Comparison of ENCODE assay signal across 7 mouse cellular contexts in the genomic region with DNA sequence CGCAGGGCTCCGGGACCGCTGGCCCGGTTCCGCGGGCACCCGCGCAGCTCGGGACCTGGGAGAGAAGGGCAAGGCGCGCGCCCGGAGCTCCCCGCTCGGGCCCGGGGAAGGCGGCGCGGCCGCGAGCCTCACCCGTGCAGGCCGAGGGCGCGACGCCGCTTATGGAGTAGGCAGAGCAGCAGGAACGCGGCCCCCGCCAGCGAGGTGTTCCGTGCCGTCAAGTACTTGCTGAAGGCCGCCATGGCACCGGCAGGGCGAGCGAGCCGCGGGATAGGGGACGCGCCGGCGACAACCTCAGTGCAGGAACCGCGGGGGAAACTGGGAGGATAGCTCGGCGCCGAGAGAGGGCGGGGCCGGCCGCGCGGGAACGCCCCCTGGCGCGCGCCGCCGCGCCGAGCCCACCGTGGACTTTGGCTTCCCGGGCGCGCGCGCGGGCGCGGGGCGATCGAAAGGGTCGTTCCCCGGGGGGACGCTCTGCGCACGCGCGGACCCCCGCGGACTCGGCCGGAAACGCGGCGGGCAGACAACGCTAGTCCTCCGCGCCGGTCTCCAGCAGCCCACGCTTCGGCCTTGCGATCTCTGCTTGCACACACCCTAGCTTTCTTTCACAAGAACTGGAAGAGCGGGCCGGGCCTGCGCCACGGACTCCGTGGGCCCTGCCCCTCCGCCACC. TPM values are rescaled to one million over a fixed set of nuclear protein-coding genes. Genes with fewer than 3 reads are reported as not detected.
DNase-seq lines count a peak whose midpoint lies in the region; ATAC-seq lines count a peak whose summit lies in the region.

A gene (minus strand): TSS at position 426 of the 672 bp plus-strand sequence.

- peak within 1 kb of the TSS; percentile 92 for H3K4me3 ChIP-seq in intestine, embryonic 16.5 days (ENCODE audit: low read length)
- peak within 1 kb of the TSS; percentile 78 for H3K4me3 ChIP-seq in midbrain, embryonic 11.5 days (ENCODE audit: low read depth, low read length)

- H3K9ac ChIP-seq in intestine, embryonic 16.5 days (ENCODE audit: low read depth, low read length) = peak within 1 kb of the TSS; percentile 97
- H3K9ac ChIP-seq in midbrain, embryonic 11.5 days (ENCODE audit: low read length) = peak within 1 kb of the TSS; percentile 94

- H3K27me3 ChIP-seq in intestine, embryonic 16.5 days (replicated peaks; ENCODE audit: control insufficient read depth, insufficient read depth, low read length) = no peaks in the 10 kb centered on the region
- H3K27me3 ChIP-seq in midbrain, embryonic 11.5 days (ENCODE audit: control insufficient read depth, insufficient read depth, low read length) = no peaks in the 10 kb centered on the region

- WGBS in intestine, embryonic 16.5 days = under 1% methylated on average over 94 of the region's 99 CpGs
- WGBS in midbrain, embryonic 11.5 days = under 1% methylated on average over 98 of the region's 99 CpGs

- peak within 1 kb of the TSS; percentile 51 for H3K4me2 ChIP-seq in intestine, embryonic 16.5 days (ENCODE audit: low read depth, low read length)
- H3K4me2 ChIP-seq in midbrain, embryonic 11.5 days = peak within 1 kb of the TSS; percentile 52

- intact Hi-C loops in gastrocnemius, postnatal 36 days (cut with DNase I) = no loop called here
- intact Hi-C loops in left cerebral cortex, postnatal 36 days (cut with DNase I) = loop anchor here (5.0 kb wide), 1 partner anchor 38 kb away; no protein-coding TSS in a partner anchor

- peak within 1 kb of the TSS; percentile 99 for H3K27ac ChIP-seq in intestine, embryonic 16.5 days (ENCODE audit: low read length)
- peak within 1 kb of the TSS; percentile 92 for H3K27ac ChIP-seq in midbrain, embryonic 11.5 days (ENCODE audit: low read depth, low read length)

- ATAC-seq in intestine, embryonic 16.5 days = peak; percentile 91
- ATAC-seq in midbrain, embryonic 11.5 days (ENCODE audit: low FRiP score) = peak; percentile 95

- no peaks in the 10 kb centered on the region for H3K9me3 ChIP-seq in intestine, embryonic 16.5 days (ENCODE audit: control insufficient read depth, low read length)
- H3K9me3 ChIP-seq in midbrain, embryonic 11.5 days (ENCODE audit: control insufficient read depth, low read length) = no peaks in the 10 kb centered on the region

- DNase-seq in adrenal gland, adult 18-20 months (ENCODE audit: low spot score in 2 of 2) = peak; percentile 87 to 89
- DNase-seq in embryo, embryonic 11 days = peak; percentile 98
- peak; percentile 78 to 87 for DNase-seq in gastrocnemius, postnatal 36 days
- DNase-seq in left cerebral cortex, postnatal 36 days (ENCODE audit: low spot score in 2 of 2) = peak; percentile 85 to 87
- peak; percentile 100 for DNase-seq in midbrain, embryonic 11.5 days (ENCODE audit: low spot score, missing footprints)
- DNase-seq in skeletal muscle tissue, adult 2 months (ENCODE audit: low read depth, low spot score) = peak; percentile 73

- no peaks in the 10 kb centered on the region for H3K36me3 ChIP-seq in intestine, embryonic 16.5 days (ENCODE audit: control insufficient read depth, insufficient read depth, low read length)
- no peaks in the 10 kb centered on the region for H3K36me3 ChIP-seq in midbrain, embryonic 11.5 days (ENCODE audit: control insufficient read depth, insufficient read depth, low read length)

- H3K4me1 ChIP-seq in intestine, embryonic 16.5 days (ENCODE audit: control insufficient read depth, insufficient read depth, low read length) = peaks cover 12% of the 10 kb centered on the region
- peaks cover 4% of the 10 kb centered on the region for H3K4me1 ChIP-seq in midbrain, embryonic 11.5 days (ENCODE audit: control insufficient read depth, insufficient read depth, low read length)

RNA-seq across cellular contexts. Expression of the gene that starts here (rescaled TPM):
- total RNA-seq in adrenal gland, adult 18-20 months (2021) = 100 to 1,000 TPM in 1 of 2 experiments, 10 to 100 TPM in 1; 96.6 to 100 TPM
- 10 to 100 TPM; 39.3 to 42.8 TPM for total RNA-seq in gastrocnemius, postnatal 36 days (2021)
- polyA plus RNA-seq in intestine, embryonic 16.5 days (2015; fragmentation: Nextera tagmentation; extraction: Ambion mirVana) = 63.1 and 66.5 TPM in 2 replicates
- total RNA-seq in left cerebral cortex, postnatal 36 days (2021) = 10 to 100 TPM; 46.4 to 53.1 TPM
- 58.7 and 60.0 TPM in 2 replicates for polyA plus RNA-seq in midbrain, embryonic 11.5 days (2014; fragmentation: Nextera tagmentation; extraction: Ambion mirVana)

Comparison
In these comparisons a context has a peak if more than half of its experiments do, and no peak if none do; other contexts are left out.
1. Peak in every context shown above with its lines: DNase-seq, ATAC-seq, H3K4me3 ChIP-seq and H3K27ac ChIP-seq.